Mouse (Mus musculus) spleen, adult 2 months (tissue): ENCODE results near the gene Cdk15. TPM values are rescaled to one million over a fixed set of nuclear protein-coding genes. Genes with fewer than 3 reads are reported as not detected.

Source experiments
- DNase-seq, 2 experiments: peaks; one replicate each; pipeline versions ENCODE4 v3.0.0 to v3.0.0-alpha.2; 2012 to 2021; ENCODE audit warnings: low spot score in 2 of 2, low read depth in 1 of 2
- H3K27ac ChIP-seq: fragments of 200-500 bp; 2 replicates; pipeline ENCODE4 v1.5.1; 2012; ENCODE audit warnings: low read length, inconsistent platforms; ENCODE audit not compliant: insufficient read depth
- H3K27me3 ChIP-seq: fragments of 200-500 bp; 2 replicates; pipeline ENCODE4 v1.6.1; 2012; ENCODE audit warnings: mild to moderate bottlenecking, moderate library complexity, low read length, inconsistent platforms; ENCODE audit not compliant: control insufficient read depth, insufficient read depth
- H3K36me3 ChIP-seq: fragments of 200-500 bp; 2 replicates; pipeline ENCODE4 v1.6.1; 2012; ENCODE audit warnings: mild to moderate bottlenecking, low read length, inconsistent platforms; ENCODE audit not compliant: control insufficient read depth, insufficient read depth
- H3K4me1 ChIP-seq: fragments of 200-500 bp; 2 replicates; pipeline ENCODE4 v1.6.1; 2011; ENCODE audit warnings: inconsistent platforms; ENCODE audit not compliant: control insufficient read depth, insufficient read depth, insufficient read length
- H3K4me3 ChIP-seq: fragments of 200-500 bp; 2 replicates; pipeline ENCODE4 v1.5.1; 2011; ENCODE audit warnings: mild to moderate bottlenecking, inconsistent platforms; ENCODE audit not compliant: insufficient read depth, insufficient read length; ENCODE audit errors: extremely low read depth
- CTCF ChIP-seq: fragments of 200-500 bp; IDR thresholded peaks from 2 replicates; pipeline ENCODE4 v1.5.1; 2011; ENCODE audit warnings: mild to moderate bottlenecking, inconsistent platforms; ENCODE audit not compliant: insufficient read depth, insufficient read length, insufficient replicate concordance; ENCODE audit errors: extremely low read depth
- POLR2A ChIP-seq: fragments of 200-500 bp; IDR thresholded peaks from 2 replicates; pipeline ENCODE4 v1.6.1; 2011; ENCODE audit warnings: low read depth, low read length, inconsistent platforms
- WGBS: fragments of 180-500 bp; shearing (Covaris S2); methylation state at CpG from one replicate; pipeline ENCODE4 v1.1.7; 2018; 5-methylcytosine and 5-hydroxymethylcytosine counted together
- polyA plus RNA-seq: library from polyadenylated mRNA; depleted of rRNA; stranded (reverse); fragments of >200 nt; gene quantifications from 2 replicates; pipeline ENCODE4 v1.2.3, GENCODE M21; 2012

Cdk15 gene
- polyA plus RNA-seq, 1 experiment = 0.05 TPM

GRCm38 (mm10) chr1:59370355-59370950 is 113.7 kb downstream of the Cdk15 start:
- no peaks in the 10 kb centered on the region for H3K4me1 ChIP-seq
- no peak overlapping the region for H3K4me3 ChIP-seq
- no peak for DNase-seq
- no peak overlapping the region for H3K27ac ChIP-seq
- no peak for TF ChIP-seq CTCF
- TF ChIP-seq POLR2A = no peak
- no peaks in the 10 kb centered on the region for H3K36me3 ChIP-seq
- no peaks in the 10 kb centered on the region for H3K27me3 ChIP-seq

- DNase-seq = no peak
- 66% methylated on average over 13 of the region's 13 CpGs for WGBS
- Histone ChIP-seq H3K27me3 (no peaks in the 10 kb centered on the region), H3K27ac (no peak overlapping the region), H3K4me3 (no peak overlapping the region), H3K4me1 (no peaks in the 10 kb centered on the region), H3K36me3 (no peaks in the 10 kb centered on the region)
- TF ChIP-seq POLR2A = no peak
- TF ChIP-seq CTCF = no peak
Observed at GRCm38 (mm10) chr1:59376021-59376548, 119.4 kb downstream of the Cdk15 start.

- no peaks in the 10 kb centered on the region for H3K27me3 ChIP-seq
- H3K4me3 ChIP-seq = no peak overlapping the region
- 52% methylated on average over 3 of the region's 3 CpGs for WGBS
- no peak for TF ChIP-seq CTCF
- TF ChIP-seq POLR2A = no peak
- no peaks in the 10 kb centered on the region for H3K36me3 ChIP-seq
- DNase-seq = no peak
- H3K4me1 ChIP-seq = no peaks in the 10 kb centered on the region
- no peak overlapping the region for H3K27ac ChIP-seq
Observed at GRCm38 (mm10) chr1:59376557-59376956, 119.9 kb downstream of the Cdk15 start.

GRCm38 (mm10) chr1:59377312-59377711 is 120.6 kb downstream of the Cdk15 start:
- WGBS = 73% methylated on average over 9 of the region's 9 CpGs
- TF ChIP-seq CTCF (no peak), POLR2A (no peak)
- no peak for DNase-seq

GRCm38 (mm10) chr1:59380926-59381325 is 124.2 kb downstream of the Cdk15 start:
- DNase-seq = no peak
- no peak overlapping the region for H3K27ac ChIP-seq
- no peaks in the 10 kb centered on the region for H3K36me3 ChIP-seq
- no peaks in the 10 kb centered on the region for H3K27me3 ChIP-seq
- WGBS = 71% methylated on average over 10 of the region's 10 CpGs
- no peak overlapping the region for H3K4me3 ChIP-seq
- H3K4me1 ChIP-seq = no peaks in the 10 kb centered on the region
- no peak for TF ChIP-seq CTCF
- TF ChIP-seq POLR2A = no peak

More at GRCm38 (mm10) chr1:59377312-59377711, 120.6 kb downstream of the Cdk15 start:
- no peaks in the 10 kb centered on the region for H3K27me3 ChIP-seq
- H3K4me1 ChIP-seq = no peaks in the 10 kb centered on the region
- no peak overlapping the region for H3K4me3 ChIP-seq
- no peak overlapping the region for H3K27ac ChIP-seq
- H3K36me3 ChIP-seq = no peaks in the 10 kb centered on the region

GRCm38 (mm10) chr1:59381483-59381882 is 124.8 kb downstream of the Cdk15 start:
- H3K4me3 ChIP-seq = no peak overlapping the region
- 85% methylated on average over 7 of the region's 7 CpGs for WGBS
- TF ChIP-seq CTCF (no peak), POLR2A (no peak)

GRCm38 (mm10) chr1:59382516-59382915 is 125.8 kb downstream of the Cdk15 start:
- 90% methylated on average over 3 of the region's 3 CpGs for WGBS
- H3K27ac ChIP-seq = no peak overlapping the region

More at GRCm38 (mm10) chr1:59381483-59381882, 124.8 kb downstream of the Cdk15 start:
- Histone ChIP-seq H3K27me3 (no peaks in the 10 kb centered on the region), H3K27ac (no peak overlapping the region), H3K36me3 (no peaks in the 10 kb centered on the region), H3K4me1 (no peaks in the 10 kb centered on the region)
- no peak for DNase-seq

More at GRCm38 (mm10) chr1:59382516-59382915, 125.8 kb downstream of the Cdk15 start:
- no peak for DNase-seq
- no peak for TF ChIP-seq CTCF
- TF ChIP-seq POLR2A = no peak
- H3K4me1 ChIP-seq = no peaks in the 10 kb centered on the region
- no peak overlapping the region for H3K4me3 ChIP-seq
- no peaks in the 10 kb centered on the region for H3K27me3 ChIP-seq
- no peaks in the 10 kb centered on the region for H3K36me3 ChIP-seq
